Mouse (Mus musculus): ENCODE data around the gene Inka2.

- TF ChIP-seq CTCF (IDR thresholded peaks at IDR 0.05; ENCODE audit: insufficient read depth, low read depth, low read length) (no peak), POLR2A (IDR thresholded peaks at IDR 0.05; ENCODE audit: insufficient read depth, low read depth, low read length) (no peak)
These were observed 16.1 kb downstream of the Inka2 start for GRCm38 (mm10) chr3:105720514-105720913.
